Mouse (Mus musculus) megakaryocyte, embryonic 14.5 days (primary cell): ENCODE measurements around the gene Vmn1r85.

Experiments used
- FLI1 ChIP-seq: IDR thresholded peaks from 2 replicates; pipeline ENCODE4 v1.6.1; 2012; ENCODE audit warnings: low read length, inconsistent platforms, mixed read lengths
- GATA1 ChIP-seq: IDR thresholded peaks from 3 replicates; pipeline ENCODE4 v1.6.1; 2012; ENCODE audit warnings: mixed read lengths, low read length, inconsistent platforms, borderline replicate concordance

DNA sequence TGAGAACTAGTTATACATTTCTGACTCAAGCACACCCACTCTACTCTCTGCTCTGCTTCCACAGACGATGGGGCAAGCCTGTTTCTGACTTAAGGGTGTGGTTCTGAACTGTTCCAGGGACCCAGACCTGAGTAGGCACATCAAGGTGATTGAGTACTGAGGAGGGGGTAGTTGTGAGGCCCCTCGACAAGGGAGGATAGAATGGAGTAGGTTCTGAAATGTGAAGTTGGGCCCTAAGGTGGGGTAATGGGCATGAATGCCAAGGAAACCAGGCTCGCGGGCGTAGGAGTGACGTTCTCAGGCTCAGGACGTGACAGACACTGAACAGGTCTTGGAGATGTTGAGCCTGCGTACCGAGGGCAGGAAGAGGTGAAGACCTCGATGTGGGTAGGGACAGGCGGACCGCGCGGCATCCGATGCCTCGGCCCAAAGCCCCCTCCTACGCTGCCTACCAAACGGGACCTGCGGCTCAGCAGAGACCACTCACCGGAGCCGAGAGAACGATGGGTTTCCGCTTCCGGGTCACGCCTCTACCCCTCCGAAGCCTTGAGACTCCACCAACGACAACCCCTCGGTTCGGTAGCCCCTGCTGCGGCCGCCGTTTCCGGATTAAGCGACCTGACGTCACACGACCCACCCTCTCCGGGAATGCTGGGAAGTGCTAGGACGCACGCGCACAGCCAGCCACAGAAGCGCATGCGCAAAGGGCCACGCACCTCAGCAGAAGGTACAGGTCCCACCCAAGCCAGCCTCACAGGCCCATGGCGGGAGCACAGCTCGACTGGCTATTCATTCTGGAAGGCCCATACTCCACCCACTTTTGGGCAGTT lies 60.6 kb downstream of the Vmn1r85 start, which contains the start of gene Chmp2a:
- TF ChIP-seq GATA1, result no peak
- 0 out of 2 replicates have a peak, but pooled peaks have one; percentile 54 for TF ChIP-seq FLI1
